Mouse (Mus musculus): ENCODE measurements around the gene Aurkb.

DNA sequence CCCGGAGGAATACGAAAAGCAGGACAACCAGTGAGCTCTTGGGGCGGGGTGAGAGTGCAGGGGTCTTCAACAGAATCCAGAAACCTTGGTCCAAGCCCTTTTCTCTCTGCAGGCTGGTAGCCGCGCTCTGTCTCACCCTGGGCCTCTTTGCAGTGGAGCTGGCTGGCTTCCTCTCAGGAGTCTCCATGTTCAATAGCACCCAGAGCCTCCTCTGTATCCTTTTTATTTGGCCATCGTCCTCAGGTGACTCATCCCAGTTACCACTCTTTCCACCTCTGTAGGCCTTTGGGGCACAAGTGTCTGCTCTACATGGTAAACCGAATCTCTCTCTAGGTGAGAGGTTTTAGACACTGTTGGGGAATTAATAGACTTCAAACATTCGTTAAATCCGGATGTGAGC, 25.8 kb downstream of the Aurkb start:
- TF ChIP-seq CTCF (IDR thresholded peaks at IDR 0.05) (no peak), POLR2A (IDR thresholded peaks at IDR 0.05; ENCODE audit: insufficient read depth, low read depth, low read length) (no peak), EP300 (IDR thresholded peaks at IDR 0.05; ENCODE audit: insufficient read depth, low read depth, low read length) (no peak)

Measured in heart, adult 2 months (tissue).